Mouse (Mus musculus): ENCODE data around the gene Urgcp.

GRCm38 (mm10) chr11:5802005-5802404, 39.8 kb upstream of the Urgcp start:
- TF ChIP-seq CTCF (IDR thresholded peaks at IDR 0.05; ENCODE audit: control insufficient read depth, insufficient read depth, insufficient replicate concordance, low read depth, low read length): no peak
- TF ChIP-seq POLR2A (IDR thresholded peaks at IDR 0.05; ENCODE audit: control insufficient read depth, low read depth, low read length): no peak

All from testis, adult 2 months (tissue).